Mouse (Mus musculus) liver, embryonic 15.5 days (tissue): Measurements from ENCODE around the gene Snx14. TPM values are rescaled to one million over a fixed set of nuclear protein-coding genes. Genes with fewer than 3 reads are reported as not detected.

ENCODE experiments used
- ATAC-seq: fragments of 200-750 bp; cut with Nextera tagmentation; 2 replicates; pipeline ENCODE4 v1.8.0; 2017; ENCODE audit warnings: moderate number of reproducible peaks, mild to moderate bottlenecking, moderate library complexity; ENCODE audit not compliant: insufficient read depth
- H3K27ac ChIP-seq: fragments of 300-500 bp; sonication (generic); replicated peaks from 2 replicates; pipeline ENCODE4 v1.5.1; 2015; ENCODE audit warnings: mild to moderate bottlenecking, inconsistent platforms
- H3K27me3 ChIP-seq: fragments of 300-500 bp; sonication (generic); 2 replicates; pipeline ENCODE4 v1.6.1; 2015; ENCODE audit warnings: mild to moderate bottlenecking, inconsistent platforms
- H3K36me3 ChIP-seq: fragments of 300-500 bp; sonication (generic); replicated peaks from 2 replicates; pipeline ENCODE4 v1.6.1; 2015; ENCODE audit warnings: moderate library complexity, mild to moderate bottlenecking, inconsistent platforms
- H3K4me1 ChIP-seq: fragments of 300-500 bp; sonication (generic); replicated peaks from 2 replicates; pipeline ENCODE4 v1.6.1; 2015; ENCODE audit warnings: inconsistent platforms
- H3K4me2 ChIP-seq: fragments of 300-500 bp; sonication (generic); 2 replicates; pipeline ENCODE4 v1.6.1; 2015; ENCODE audit warnings: moderate library complexity, mild to moderate bottlenecking, inconsistent platforms
- H3K4me3 ChIP-seq: fragments of 300-500 bp; sonication (generic); replicated peaks from 2 replicates; pipeline ENCODE4 v1.5.1; 2015; ENCODE audit warnings: mild to moderate bottlenecking, inconsistent platforms
- H3K9ac ChIP-seq: fragments of 300-500 bp; sonication (generic); 2 replicates; pipeline ENCODE4 v1.6.1; 2015; ENCODE audit warnings: moderate library complexity, mild to moderate bottlenecking, inconsistent platforms
- H3K9me3 ChIP-seq: fragments of 300-500 bp; sonication (generic); replicated peaks from 2 replicates; pipeline ENCODE4 v1.6.1; 2016; ENCODE audit warnings: inconsistent platforms
- WGBS: fragments of 180-500 bp; shearing (Covaris S2); methylation state at CpG from one replicate; pipeline ENCODE4 v1.1.7; 2015; ENCODE audit warnings: mixed read lengths; ENCODE audit not compliant: insufficient replicate concordance; 5-methylcytosine and 5-hydroxymethylcytosine counted together
- polyA plus RNA-seq: library from polyadenylated mRNA; unstranded; fragments of >200 nt; fragmentation: Nextera tagmentation; extraction: Ambion mirVana; gene quantifications from 2 replicates; pipeline ENCODE4 v1.2.1, GENCODE M21; 2015

Snx14 gene
- polyA plus RNA-seq, 1 experiment from 2014 or later, result 9.7 TPM

- Histone ChIP-seq H3K36me3 (no peaks in the 10 kb centered on the region), H3K27me3 (no peaks in the 10 kb centered on the region), H3K4me1 (peaks cover 19% of the 10 kb centered on the region), H3K27ac (peak overlapping the region; percentile 93), H3K4me2 (peak overlapping the region; percentile 97), H3K9ac (peak overlapping the region; percentile 88), H3K9me3 (no peaks in the 10 kb centered on the region), H3K4me3 (peak overlapping the region; percentile 92)
- ATAC-seq, result peak; percentile 14; the same call in 1 of the 2 replicates
- under 1% methylated on average over 15 of the region's 15 CpGs for WGBS
These were observed 562 bp downstream of the Snx14 start for GRCm38 (mm10) chr9:88438237-88438554.

DNA sequence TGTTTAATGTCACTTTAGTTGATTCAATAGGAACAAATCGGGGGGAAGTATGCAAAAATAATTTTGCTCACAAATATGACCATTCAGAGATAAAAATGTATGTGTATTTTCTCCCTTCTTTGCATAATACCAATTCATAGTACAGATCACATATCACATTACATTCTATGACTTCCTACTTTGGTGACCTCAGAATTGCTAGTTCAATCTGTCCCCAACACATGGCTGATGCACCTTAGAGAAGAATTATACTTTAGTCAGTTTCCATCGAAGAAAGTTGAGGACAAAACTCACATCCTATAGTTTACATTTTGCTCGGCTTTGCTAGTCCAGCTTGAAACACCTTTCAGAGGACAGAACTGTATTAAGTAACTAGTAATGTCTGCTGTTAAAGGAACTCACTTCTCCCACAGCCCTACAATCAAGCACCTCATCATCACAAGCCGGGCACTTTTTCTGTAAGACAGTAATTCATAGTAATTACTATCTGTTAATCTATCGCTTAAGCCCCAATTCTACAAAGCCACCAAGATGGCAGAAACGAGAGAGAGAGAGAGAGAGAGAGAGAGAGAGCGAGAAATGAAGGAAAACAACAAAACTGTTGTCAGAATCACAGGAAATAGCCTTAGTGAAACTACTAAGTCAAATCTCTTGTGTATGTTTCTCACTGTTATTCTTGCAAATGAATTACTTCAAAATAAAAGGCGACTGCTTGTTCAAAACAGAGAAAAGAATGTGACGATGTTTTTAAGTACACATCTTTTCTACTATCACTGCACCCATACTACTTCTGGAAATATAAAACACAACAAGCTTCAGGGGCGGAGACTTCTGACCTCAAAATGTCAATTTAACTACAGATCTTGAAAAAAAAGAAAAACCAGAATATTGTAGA, 1.2 kb downstream of the Snx14 start:
- no peaks in the 10 kb centered on the region for H3K27me3 ChIP-seq
- no peaks in the 10 kb centered on the region for H3K9me3 ChIP-seq
- peaks cover 19% of the 10 kb centered on the region for H3K4me1 ChIP-seq
- H3K27ac ChIP-seq, result peak overlapping the region; percentile 93
- H3K4me2 ChIP-seq, result peak overlapping the region; percentile 97
- H3K4me3 ChIP-seq, result peak overlapping the region; percentile 92
- H3K36me3 ChIP-seq, result no peaks in the 10 kb centered on the region
- no peak for ATAC-seq
- peak overlapping the region; percentile 88 for H3K9ac ChIP-seq
- WGBS, result 29% methylated on average over 10 of the region's 10 CpGs

- Histone ChIP-seq H3K9me3 (no peaks in the 10 kb centered on the region), H3K27ac (no peak overlapping the region), H3K27me3 (no peaks in the 10 kb centered on the region), H3K36me3 (peaks cover 15% of the 10 kb centered on the region), H3K9ac (no peak overlapping the region), H3K4me3 (no peak overlapping the region), H3K4me1 (no peaks in the 10 kb centered on the region), H3K4me2 (no peak overlapping the region)
- no peak for ATAC-seq
- 65% methylated on average over 2 of the region's 2 CpGs for WGBS
These were observed 14.4 kb downstream of the Snx14 start for GRCm38 (mm10) chr9:88424356-88424755.

GRCm38 (mm10) chr9:88422428-88422827, 16.3 kb downstream of the Snx14 start:
- Histone ChIP-seq H3K9me3 (no peaks in the 10 kb centered on the region), H3K9ac (no peak overlapping the region), H3K27ac (no peak overlapping the region), H3K36me3 (peaks cover 17% of the 10 kb centered on the region), H3K4me3 (no peak overlapping the region), H3K4me1 (no peaks in the 10 kb centered on the region), H3K27me3 (no peaks in the 10 kb centered on the region), H3K4me2 (no peak overlapping the region)
- 83% methylated on average over 4 of the region's 4 CpGs for WGBS
- no peak for ATAC-seq

DNA sequence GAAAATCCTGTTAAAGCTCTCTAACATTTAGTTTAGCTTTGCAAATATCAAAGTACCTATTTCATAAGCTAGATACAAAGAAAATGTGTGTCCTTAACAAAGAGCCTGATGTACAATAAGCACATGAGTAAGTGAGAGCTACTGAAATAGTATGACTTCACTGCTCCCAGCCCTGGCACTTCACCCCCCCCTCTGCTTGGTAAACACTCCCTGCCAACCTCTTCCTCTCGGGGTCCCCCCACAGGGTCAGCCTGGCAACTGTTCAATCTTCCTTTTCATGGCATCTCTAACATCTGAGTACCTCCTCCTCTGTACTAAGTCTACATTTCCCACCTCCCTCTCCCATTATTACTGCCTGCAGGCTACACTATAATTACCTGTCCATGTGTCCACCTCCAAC, 22.0 kb downstream of the Snx14 start:
- peaks cover 13% of the 10 kb centered on the region for H3K36me3 ChIP-seq
- no peak for ATAC-seq
- H3K9ac ChIP-seq, result no peak overlapping the region
- no peak overlapping the region for H3K27ac ChIP-seq
- no peak overlapping the region for H3K4me2 ChIP-seq
- no peaks in the 10 kb centered on the region for H3K9me3 ChIP-seq
- 51% methylated on average over 1 of the region's 1 CpGs for WGBS
- no peaks in the 10 kb centered on the region for H3K4me1 ChIP-seq
- no peak overlapping the region for H3K4me3 ChIP-seq
- H3K27me3 ChIP-seq, result no peaks in the 10 kb centered on the region

DNA sequence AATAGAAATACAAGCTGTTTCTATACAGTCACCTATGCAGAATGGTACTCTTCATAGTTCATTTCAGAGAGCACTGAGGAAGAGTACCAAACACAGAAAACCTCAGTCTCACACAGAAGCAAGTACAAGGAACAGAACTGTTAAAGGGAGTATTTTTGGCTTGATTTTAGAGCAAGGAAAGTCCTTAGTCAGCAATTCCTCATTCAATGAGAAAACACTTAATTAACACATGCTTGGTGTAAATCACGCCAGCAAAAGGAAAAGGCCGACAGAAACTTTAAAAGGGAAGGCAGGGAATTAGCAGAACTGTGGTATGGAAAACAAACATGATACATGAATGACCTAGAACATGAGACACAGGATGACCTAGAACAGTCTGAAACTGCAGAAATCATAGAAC, 28.8 kb downstream of the Snx14 start:
- H3K36me3 ChIP-seq, result peaks cover 12% of the 10 kb centered on the region; the same call in 1 of the 2 replicates
- no peaks in the 10 kb centered on the region for H3K27me3 ChIP-seq
- H3K4me3 ChIP-seq, result no peak overlapping the region
- no peak overlapping the region for H3K27ac ChIP-seq
- 67% methylated on average over 2 of the region's 2 CpGs for WGBS
- H3K4me2 ChIP-seq, result no peak overlapping the region
- H3K4me1 ChIP-seq, result no peaks in the 10 kb centered on the region
- no peak for ATAC-seq
- no peaks in the 10 kb centered on the region for H3K9me3 ChIP-seq
- no peak overlapping the region for H3K9ac ChIP-seq

GRCm38 (mm10) chr9:88404515-88404914, 34.2 kb downstream of the Snx14 start:
- Histone ChIP-seq H3K36me3 (peaks cover 10% of the 10 kb centered on the region; the same call in 1 of the 2 replicates), H3K27ac (0 out of 2 replicates have a peak overlapping the region, but pooled peaks have one; percentile 3), H3K4me3 (0 out of 2 replicates have a peak overlapping the region, but pooled peaks have one; percentile 0), H3K9ac (no peak overlapping the region), H3K27me3 (no peaks in the 10 kb centered on the region), H3K4me1 (no peaks in the 10 kb centered on the region), H3K4me2 (peak overlapping the region; percentile 1; the same call in 1 of the 2 replicates), H3K9me3 (no peaks in the 10 kb centered on the region)
- ATAC-seq, result peak; percentile 57; the same call in 1 of the 2 replicates
- WGBS, result 56% methylated on average over 6 of the region's 6 CpGs

- Histone ChIP-seq H3K36me3 (peaks cover 10% of the 10 kb centered on the region; the same call in 1 of the 2 replicates), H3K4me3 (0 out of 2 replicates have a peak overlapping the region, but pooled peaks have one; percentile 0), H3K4me2 (peak overlapping the region; percentile 1), H3K27ac (no peak overlapping the region), H3K9me3 (no peaks in the 10 kb centered on the region), H3K4me1 (no peaks in the 10 kb centered on the region), H3K27me3 (no peaks in the 10 kb centered on the region), H3K9ac (no peak overlapping the region)
- 21% methylated on average over 10 of the region's 10 CpGs for WGBS
- peak; percentile 83 for ATAC-seq
These were observed 34.7 kb downstream of the Snx14 start for GRCm38 (mm10) chr9:88404088-88404487.

DNA sequence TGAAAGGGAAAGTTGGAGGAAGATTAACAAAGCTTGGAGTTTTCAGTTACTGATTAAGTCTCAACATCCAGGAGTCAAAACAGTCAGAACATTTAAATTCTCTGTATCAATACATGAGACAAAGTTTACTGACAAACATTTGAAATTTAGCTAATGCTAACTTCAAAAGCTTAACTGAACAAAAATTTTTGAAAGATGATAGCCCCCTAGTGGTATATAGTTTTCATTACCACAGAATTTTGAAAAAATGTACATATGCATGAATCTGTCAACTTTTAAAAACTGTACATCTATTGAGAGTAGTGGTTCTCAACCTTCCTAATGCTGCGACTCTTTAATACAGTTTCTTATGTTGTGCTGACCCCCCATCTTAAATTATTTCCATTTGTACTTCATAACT, 40.3 kb downstream of the Snx14 start:
- Histone ChIP-seq H3K4me2 (no peak overlapping the region), H3K27me3 (no peaks in the 10 kb centered on the region), H3K27ac (no peak overlapping the region), H3K4me1 (no peaks in the 10 kb centered on the region), H3K36me3 (peaks cover 16% of the 10 kb centered on the region; the same call in 1 of the 2 replicates), H3K4me3 (no peak overlapping the region), H3K9ac (no peak overlapping the region), H3K9me3 (no peaks in the 10 kb centered on the region)
- WGBS, result 51% methylated on average over 1 of the region's 1 CpGs
- ATAC-seq, result no peak

DNA sequence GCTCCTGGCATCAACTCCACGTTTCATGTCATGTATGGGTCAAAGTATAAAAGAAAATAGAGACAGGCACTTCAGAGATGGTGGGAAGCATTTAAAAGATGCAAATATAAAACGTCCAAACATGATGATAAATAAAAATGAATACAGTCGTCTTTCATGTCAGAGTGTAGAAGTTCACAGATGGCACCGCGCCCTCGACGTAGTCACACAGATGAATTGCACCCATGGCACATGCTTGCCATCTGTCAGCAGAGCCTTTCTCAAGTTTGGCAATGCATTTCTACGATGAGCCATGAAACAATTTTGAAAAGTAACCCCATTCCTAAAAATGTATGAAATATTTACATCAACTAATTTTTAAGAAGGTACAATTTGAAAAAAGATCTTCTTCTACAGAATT, 43.9 kb downstream of the Snx14 start:
- H3K9me3 ChIP-seq, result no peaks in the 10 kb centered on the region
- peaks cover 15% of the 10 kb centered on the region; the same call in 1 of the 2 replicates for H3K36me3 ChIP-seq
- no peaks in the 10 kb centered on the region for H3K27me3 ChIP-seq
- no peaks in the 10 kb centered on the region for H3K4me1 ChIP-seq
- H3K9ac ChIP-seq, result no peak overlapping the region
- no peak overlapping the region for H3K27ac ChIP-seq
- no peak for ATAC-seq
- WGBS, result 74% methylated on average over 8 of the region's 8 CpGs
- no peak overlapping the region for H3K4me2 ChIP-seq
- no peak overlapping the region for H3K4me3 ChIP-seq

DNA sequence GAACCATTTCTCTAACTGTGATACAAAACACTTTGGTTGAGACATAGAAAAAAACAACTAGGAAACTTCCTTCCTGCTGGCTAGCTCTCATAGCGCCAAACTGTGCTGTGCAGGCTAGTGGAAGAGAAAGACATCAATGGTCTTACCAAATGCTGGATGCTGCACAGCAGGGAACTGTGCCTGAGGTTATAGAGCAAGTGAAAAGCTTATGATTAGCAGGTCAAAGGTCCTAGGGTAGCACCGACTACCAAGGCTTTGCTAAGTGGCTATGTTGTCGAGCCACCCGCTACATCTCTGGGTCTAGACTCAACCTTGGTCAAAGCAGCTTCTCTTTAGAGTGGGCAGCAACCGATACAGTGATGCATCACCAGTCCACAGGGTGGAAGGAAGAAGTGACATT, 49.9 kb downstream of the Snx14 start:
- H3K27ac ChIP-seq, result no peak overlapping the region
- peaks cover 25% of the 10 kb centered on the region for H3K36me3 ChIP-seq
- H3K4me3 ChIP-seq, result no peak overlapping the region
- H3K4me2 ChIP-seq, result no peak overlapping the region
- H3K4me1 ChIP-seq, result no peaks in the 10 kb centered on the region
- H3K27me3 ChIP-seq, result no peaks in the 10 kb centered on the region
- 82% methylated on average over 5 of the region's 5 CpGs for WGBS
- H3K9me3 ChIP-seq, result no peaks in the 10 kb centered on the region
- H3K9ac ChIP-seq, result no peak overlapping the region
- no peak for ATAC-seq
